ENCODE assay signal across 21 mouse cellular contexts in the genomic region with DNA sequence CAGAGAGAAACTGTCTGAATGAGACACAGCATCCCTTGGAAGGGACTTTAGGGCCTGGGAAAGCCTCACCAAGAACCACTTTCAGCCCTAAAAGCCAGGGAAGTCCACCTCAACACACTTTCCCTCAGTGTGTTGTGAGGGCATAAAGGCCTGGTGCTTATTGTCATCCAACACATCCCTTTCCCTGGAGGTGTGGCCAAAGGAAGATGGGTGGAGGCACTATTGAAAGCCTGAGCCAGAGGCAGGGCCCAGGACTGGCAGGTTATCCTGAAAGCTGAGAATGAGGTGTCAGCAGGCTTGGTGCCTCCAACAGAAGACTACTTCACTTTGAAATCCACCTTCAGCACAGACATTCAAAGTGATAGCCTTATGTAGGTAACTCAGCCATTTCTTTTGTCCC. TPM values are rescaled to one million over a fixed set of nuclear protein-coding genes. Genes with fewer than 3 reads are reported as not detected.
DNase-seq lines count a peak whose midpoint lies in the region; TF ChIP-seq lines count a peak whose summit lies in the region.
"Had no signal": no experiment of that assay in that cellular context is flagged by ENCODE, and none has a peak within 500 bp of the region (broad histone marks: within the 10 kb centered on the region; RNA-seq: fewer than 3 reads in every experiment).

No protein-coding gene starts in this region.

- no peak for TF ChIP-seq CTCF in lung, adult 2 months (IDR thresholded peaks at IDR 0.05; ENCODE audit: insufficient read depth, low read length)

- TF ChIP-seq POLR2A in lung, adult 2 months (IDR thresholded peaks at IDR 0.05; ENCODE audit: borderline replicate concordance, extremely low read depth, low read depth, low read length): no peak

- peak; percentile 8 for DNase-seq in adrenal gland, adult 2 months
- no peak for DNase-seq in adrenal gland, adult 8-10 months
- peak; percentile 66 for DNase-seq in heart, embryonic 10.5 days (ENCODE audit: low spot score)
- DNase-seq in heart, postnatal 4 days: no peak
- DNase-seq in lung, adult 2 months: peak; percentile 3
- DNase-seq in lung, postnatal 14 days: no peak
- DNase-seq in urinary bladder, postnatal 14 days (ENCODE audit: low spot score): peak; percentile 1
- no peak for DNase-seq in urinary bladder, adult 18-20 months (ENCODE audit: low spot score in 2 of 2)
- DNase-seq: adrenal gland, postnatal 36 days; cerebellum, adult 11-12 months; cerebellum, postnatal 14 days; layer of hippocampus, postnatal 36 days; thymus, adult 2 months had no signal

- no peaks in the 10 kb centered on the region; the same call in 1 of the 2 replicates for H3K4me1 ChIP-seq in heart, embryonic 10.5 days
- H3K4me1 ChIP-seq in lung, adult 2 months (ENCODE audit: control insufficient read depth, insufficient read depth, low read length): no peaks in the 10 kb centered on the region
- H3K4me1 ChIP-seq: embryonic facial prominence, embryonic 13.5 days; hindbrain, embryonic 12.5 days; kidney, embryonic 15.5 days; limb, embryonic 15.5 days; midbrain, embryonic 12.5 days; neural tube, embryonic 12.5 days had no signal

- H3K27me3 ChIP-seq in heart, embryonic 10.5 days (ENCODE audit: insufficient read depth, poor library complexity, severe bottlenecking): no peaks in the 10 kb centered on the region
- H3K27me3 ChIP-seq: embryonic facial prominence, embryonic 13.5 days; hindbrain, embryonic 12.5 days; kidney, embryonic 15.5 days; limb, embryonic 15.5 days; midbrain, embryonic 12.5 days; neural tube, embryonic 12.5 days; Patski had no signal

- no peak overlapping the region for H3K4me3 ChIP-seq in heart, embryonic 10.5 days
- H3K4me3 ChIP-seq in lung, adult 2 months (replicated peaks; ENCODE audit: extremely low read depth, low read depth, low read length): no peak overlapping the region
- H3K4me3 ChIP-seq: embryonic facial prominence, embryonic 13.5 days; hindbrain, embryonic 12.5 days; kidney, embryonic 15.5 days; limb, embryonic 15.5 days; midbrain, embryonic 12.5 days; neural tube, embryonic 12.5 days had no signal

- H3K36me3 ChIP-seq in heart, embryonic 10.5 days: peaks cover 89% of the 10 kb centered on the region

- no peaks in the 10 kb centered on the region for H3K9me3 ChIP-seq in heart, embryonic 10.5 days
- H3K9me3 ChIP-seq: embryonic facial prominence, embryonic 13.5 days; hindbrain, embryonic 12.5 days; kidney, embryonic 15.5 days; limb, embryonic 15.5 days; midbrain, embryonic 12.5 days; neural tube, embryonic 12.5 days had no signal

- no peak overlapping the region for H3K27ac ChIP-seq in heart, embryonic 10.5 days
- H3K27ac ChIP-seq: embryonic facial prominence, embryonic 13.5 days; hindbrain, embryonic 12.5 days; kidney, embryonic 15.5 days; limb, embryonic 15.5 days; midbrain, embryonic 12.5 days; neural tube, embryonic 12.5 days had no signal

RNA-seq across cellular contexts. Expression of gene Usp35, which starts 27.3 kb away (rescaled TPM):
- total RNA-seq in adrenal gland, adult 2 months (2021): 1 to 10 TPM; 7.0 to 8.5 TPM
- polyA plus RNA-seq in adrenal gland, adult 2 months (2012; rRNA removed): 8.4 and 11.1 TPM in 2 replicates
- total RNA-seq in adrenal gland, adult 8-10 months (2022): 10 to 100 TPM; 10.8 to 29.5 (median 17.7) TPM
- polyA plus RNA-seq in heart, embryonic 10.5 days (2016; fragmentation: Nextera tagmentation; extraction: Ambion mirVana): 1.1 and 2.3 TPM in 2 replicates
- 1 to 10 TPM in 1 of 2 experiments, under 1 TPM in 1; 0.60 to 1.5 TPM for total RNA-seq in heart, postnatal 4 days (2021)
- polyA plus RNA-seq in lung, adult 2 months (2012; rRNA removed): 5.3 and 9.2 TPM in 2 replicates
- total RNA-seq: granulocyte monocyte progenitor cell, adult 5-6 weeks had no signal

RNA-seq across cellular contexts. Expression of gene Kctd21, which starts 27.7 kb away (rescaled TPM):
- 10 to 100 TPM in 1 of 2 experiments, 1 to 10 TPM in 1; 7.3 to 11.4 TPM for total RNA-seq in adrenal gland, adult 2 months (2021)
- 5.3 and 5.6 TPM in 2 replicates for polyA plus RNA-seq in adrenal gland, adult 2 months (2012; rRNA removed)
- 1 to 10 TPM; 8.2 to 10.0 (median 9.0) TPM for total RNA-seq in adrenal gland, adult 8-10 months (2022)
- 4.1 and 4.6 TPM in 2 replicates for polyA plus RNA-seq in heart, embryonic 10.5 days (2016; fragmentation: Nextera tagmentation; extraction: Ambion mirVana)
- 1 to 10 TPM in 1 of 2 experiments, under 1 TPM in 1; 0.92 to 1.1 TPM for total RNA-seq in heart, postnatal 4 days (2021)
- 7.9 and 11.5 TPM in 2 replicates for polyA plus RNA-seq in lung, adult 2 months (2012; rRNA removed)

Comparison
In these comparisons a context has a peak if more than half of its experiments do, and no peak if none do; other contexts are left out.
1. DNase-seq: peak in adrenal gland, adult 2 months (single experiment), heart, embryonic 10.5 days (single experiment), lung, adult 2 months (single experiment) and urinary bladder, postnatal 14 days (single experiment); none in adrenal gland, adult 8-10 months (single experiment), heart, postnatal 4 days (single experiment), lung, postnatal 14 days (single experiment) and urinary bladder, adult 18-20 months (0 of 2).